Mouse (Mus musculus) myocyte (in vitro differentiated cells): Measurements from ENCODE around the gene Shank3. TPM values are rescaled to one million over a fixed set of nuclear protein-coding genes. Genes with fewer than 3 reads are reported as not detected.

ENCODE experiments used
- H3K27me3 ChIP-seq: one replicate; pipeline ENCODE4 v1.6.1; 2011; ENCODE audit not compliant: control insufficient read depth, insufficient read depth, insufficient read length
- H3K36me3 ChIP-seq: one replicate; pipeline ENCODE4 v1.6.1; 2011; ENCODE audit not compliant: control insufficient read depth, insufficient read depth
- H3K4me2 ChIP-seq: one replicate; pipeline ENCODE4 v1.6.1; 2011; ENCODE audit warnings: low read depth, control low read depth
- H3K4me3 ChIP-seq: one replicate; pipeline ENCODE4 v1.5.1; 2011; ENCODE audit warnings: mild to moderate bottlenecking, control low read depth, moderate library complexity
- H3K79me2 ChIP-seq: one replicate; pipeline ENCODE4 v1.6.1; 2011; ENCODE audit not compliant: control insufficient read depth, insufficient read depth
- H3ac ChIP-seq: one replicate; pipeline ENCODE4 v1.6.1; 2011; ENCODE audit not compliant: control insufficient read depth, insufficient read length
- CEBPB ChIP-seq: IDR thresholded peaks from 2 replicates; pipeline ENCODE4 v1.6.1; 2011; ENCODE audit warnings: mild to moderate bottlenecking, moderate library complexity; ENCODE audit not compliant: poor library complexity, insufficient read depth, severe bottlenecking
- E2F4 ChIP-seq: IDR thresholded peaks from one replicate; pipeline ENCODE4 v1.6.1; 2011; ENCODE audit warnings: mild to moderate bottlenecking, control low read depth, moderate library complexity; ENCODE audit not compliant: insufficient read depth
- MAX ChIP-seq: IDR thresholded peaks from one replicate; pipeline ENCODE4 v1.6.1; 2011; ENCODE audit warnings: low read depth, mild to moderate bottlenecking, control low read depth
- MYOD1 ChIP-seq, 3 experiments: IDR thresholded peaks; one replicate each; pipeline ENCODE4 v1.6.1; 2011; ENCODE audit warnings: control low read depth in 2 of 3, low read depth in 2 of 3, mild to moderate bottlenecking in 2 of 3, moderate library complexity in 1 of 3; ENCODE audit not compliant: insufficient read length in 2 of 3, control insufficient read depth in 1 of 3
- MYOG ChIP-seq, 3 experiments: IDR thresholded peaks; one replicate each; pipeline ENCODE4 v1.6.1; 2011; ENCODE audit warnings: control low read depth in 2 of 3, low read depth in 2 of 3, mild to moderate bottlenecking in 2 of 3; ENCODE audit not compliant: insufficient read length in 2 of 3, control insufficient read depth in 1 of 3, insufficient read depth in 1 of 3
- POLR2A ChIP-seq: IDR thresholded peaks from one replicate; pipeline ENCODE4 v1.6.1; 2011; ENCODE audit warnings: low read depth, mild to moderate bottlenecking, control low read depth, moderate library complexity; ENCODE audit not compliant: insufficient read length
- POLR2AphosphoS2 ChIP-seq: IDR thresholded peaks from one replicate; pipeline ENCODE4 v1.6.1; 2011; ENCODE audit warnings: low read depth, control low read depth; ENCODE audit not compliant: insufficient read length
- REST ChIP-seq: IDR thresholded peaks from one replicate; pipeline ENCODE4 v1.6.1; 2011; ENCODE audit warnings: mild to moderate bottlenecking, control low read depth, moderate library complexity; ENCODE audit not compliant: insufficient read depth, insufficient read length
- SRF ChIP-seq: IDR thresholded peaks from one replicate; pipeline ENCODE4 v1.6.1; 2011; ENCODE audit warnings: low read depth; ENCODE audit not compliant: control insufficient read depth, insufficient read length
- TCF12 ChIP-seq: IDR thresholded peaks from one replicate; pipeline ENCODE4 v1.6.1; 2011; ENCODE audit warnings: mild to moderate bottlenecking, control low read depth; ENCODE audit not compliant: poor library complexity, insufficient read depth, severe bottlenecking
- TCF3 ChIP-seq: IDR thresholded peaks from one replicate; pipeline ENCODE4 v1.6.1; 2011; ENCODE audit warnings: low read depth, control low read depth; ENCODE audit not compliant: insufficient read length
- USF1 ChIP-seq: IDR thresholded peaks from one replicate; pipeline ENCODE4 v1.6.1; 2011; ENCODE audit warnings: low read depth, mild to moderate bottlenecking, control low read depth, moderate library complexity
- polyA plus RNA-seq: library from polyadenylated mRNA; unstranded; fragments of >200 nt; fragmentation: generic; extraction: Trizol; gene quantifications from one replicate; pipeline ENCODE4 v1.2.1, GENCODE M21; 2012; ENCODE audit warnings: missing spikeins

Shank3 gene
- polyA plus RNA-seq, 1 experiment: 1.4 TPM

DNA sequence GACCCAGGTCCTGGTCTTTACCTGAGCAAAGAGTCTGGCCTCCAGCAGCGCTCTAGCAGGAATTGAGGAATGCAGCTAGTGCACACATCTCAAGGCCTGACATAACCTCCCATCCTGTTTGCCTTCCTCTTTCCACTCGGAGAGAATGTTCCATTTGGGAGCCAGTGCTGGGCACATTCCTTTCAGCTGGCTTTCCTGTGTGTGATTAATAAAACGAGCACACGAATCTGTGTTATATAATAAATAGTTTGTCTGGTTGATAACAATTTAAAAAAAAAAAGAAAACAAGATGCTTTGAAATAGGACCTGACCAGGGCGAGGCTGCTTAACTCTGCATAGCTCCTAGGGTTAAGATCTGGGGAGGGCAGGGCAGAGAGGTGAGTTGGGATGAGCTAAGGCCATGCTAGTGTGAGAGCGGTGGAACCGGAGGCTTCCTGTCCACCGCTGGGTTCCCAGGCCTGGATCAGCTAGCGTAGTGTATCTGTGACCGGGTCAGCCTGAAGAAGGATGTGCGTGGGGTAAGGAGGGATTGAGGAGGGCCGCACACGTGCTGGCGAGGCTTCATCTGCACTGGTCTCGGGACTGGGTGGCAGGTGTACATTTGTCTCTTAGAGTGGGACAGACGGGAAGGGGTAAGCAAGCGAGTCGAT, 28.9 kb downstream of the Shank3 start:
- TF ChIP-seq E2F4 (no peak), MYOG (IDR thresholded peaks at IDR 0.05; ENCODE audit: control insufficient read depth in 1 of 3, insufficient read depth in 1 of 3, insufficient read length in 2 of 3, low read depth in 2 of 3) (no peak), TCF12 (no peak), POLR2A (no peak), MYOD1 (IDR thresholded peaks at IDR 0.05; ENCODE audit: control insufficient read depth in 1 of 3, insufficient read length in 2 of 3, low read depth in 2 of 3) (no peak), SRF (no peak), CEBPB (no peak), MAX (no peak), USF1 (no peak), TCF3 (no peak), POLR2AphosphoS2 (no peak), REST (no peak)
- Histone ChIP-seq H3K27me3 (peaks cover 31% of the 10 kb centered on the region), H3K4me3 (no peak overlapping the region), H3K36me3 (no peaks in the 10 kb centered on the region), H3K79me2 (no peaks in the 10 kb centered on the region), H3ac (no peak overlapping the region), H3K4me2 (no peak overlapping the region)

DNA sequence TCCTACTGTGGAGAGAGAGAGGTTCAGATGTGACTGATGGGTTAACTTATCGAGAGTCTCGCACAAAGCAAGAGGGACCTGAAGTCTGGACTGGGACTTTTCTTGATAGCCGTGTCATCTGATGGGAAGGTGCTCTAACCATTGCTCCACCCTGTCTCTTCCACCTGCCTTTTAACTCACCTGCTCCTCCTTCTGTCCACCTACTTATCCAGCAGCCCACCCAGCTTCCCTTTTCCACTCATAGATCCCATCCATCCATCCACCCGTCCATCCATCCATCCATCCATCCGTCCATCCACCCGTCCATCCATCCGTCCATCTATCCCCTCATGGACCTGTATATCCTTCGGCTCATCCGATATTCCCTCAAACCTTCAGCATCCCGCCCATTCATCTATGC, 29.5 kb downstream of the Shank3 start:
- Histone ChIP-seq H3K79me2 (no peaks in the 10 kb centered on the region), H3ac (no peak overlapping the region), H3K4me3 (no peak overlapping the region), H3K27me3 (peaks cover 31% of the 10 kb centered on the region), H3K4me2 (no peak overlapping the region), H3K36me3 (no peaks in the 10 kb centered on the region)
- TF ChIP-seq USF1 (no peak), REST (no peak), CEBPB (no peak), MAX (no peak), TCF3 (no peak), E2F4 (no peak), POLR2AphosphoS2 (no peak)

DNA sequence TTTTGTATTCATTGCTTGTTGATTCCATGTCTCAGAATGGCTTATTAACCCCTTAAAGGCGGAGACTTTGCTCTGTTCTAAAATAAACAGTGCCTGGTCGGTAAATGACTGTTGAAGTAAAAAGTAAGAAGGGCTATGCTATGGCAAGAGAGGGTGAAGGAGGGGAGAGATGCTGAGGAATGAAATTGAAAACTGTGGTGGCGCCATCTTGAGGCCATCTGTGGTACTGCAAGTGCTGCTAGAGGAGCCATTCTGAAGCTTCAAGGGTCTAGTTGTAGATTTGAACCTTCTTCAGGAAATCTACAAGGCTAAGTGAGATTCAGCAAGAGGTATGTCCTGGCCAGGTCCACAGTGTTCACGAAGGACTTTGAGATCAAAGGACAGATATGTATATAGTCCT, 30.9 kb downstream of the Shank3 start:
- Histone ChIP-seq H3K4me2 (peak overlapping the region; percentile 37), H3K4me3 (no peak overlapping the region), H3ac (no peak overlapping the region), H3K79me2 (no peaks in the 10 kb centered on the region), H3K27me3 (peaks cover 19% of the 10 kb centered on the region), H3K36me3 (no peaks in the 10 kb centered on the region)
- TF ChIP-seq MYOD1 (IDR thresholded peaks at IDR 0.05; ENCODE audit: control insufficient read depth in 1 of 3, insufficient read length in 2 of 3, low read depth in 2 of 3): no peak
- TF ChIP-seq SRF: no peak

DNA sequence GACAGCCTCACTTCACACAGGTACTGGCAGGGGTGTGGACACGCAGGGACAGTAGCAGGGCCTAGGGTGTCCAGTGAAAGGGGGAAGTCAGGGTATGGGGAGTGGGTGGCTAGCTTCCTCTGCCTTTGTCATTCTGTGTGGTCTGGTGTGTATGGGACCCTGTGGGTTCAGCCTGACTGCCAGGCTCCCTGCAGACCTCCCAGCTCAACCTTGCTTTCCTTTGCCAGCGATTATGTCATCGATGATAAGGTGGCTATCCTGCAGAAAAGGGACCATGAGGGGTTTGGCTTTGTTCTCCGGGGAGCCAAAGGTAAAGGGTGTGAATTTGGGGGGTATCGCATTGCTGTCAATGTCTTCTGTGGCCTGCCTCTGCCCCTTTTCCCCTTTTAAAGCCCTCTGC, 32.0 kb downstream of the Shank3 start:
- no peak overlapping the region for H3ac ChIP-seq

More for the DNA sequence above, 32.0 kb downstream of the Shank3 start:
- H3K27me3 ChIP-seq: peaks cover 19% of the 10 kb centered on the region
- no peak overlapping the region for H3K4me2 ChIP-seq
- H3K36me3 ChIP-seq: no peaks in the 10 kb centered on the region
- H3K4me3 ChIP-seq: no peak overlapping the region
- TF ChIP-seq POLR2AphosphoS2 (no peak), TCF3 (no peak), SRF (no peak), USF1 (no peak), MYOD1 (IDR thresholded peaks at IDR 0.05; ENCODE audit: control insufficient read depth in 1 of 3, insufficient read length in 2 of 3, low read depth in 2 of 3) (no peak), MYOG (IDR thresholded peaks at IDR 0.05; ENCODE audit: control insufficient read depth in 1 of 3, insufficient read depth in 1 of 3, insufficient read length in 2 of 3, low read depth in 2 of 3) (no peak), E2F4 (no peak), CEBPB (no peak), TCF12 (no peak), POLR2A (no peak), REST (no peak), MAX (no peak)
- no peaks in the 10 kb centered on the region for H3K79me2 ChIP-seq
